Mouse (Mus musculus) CH12.LX (cell line): Measurements from ENCODE around the gene Lrp11. TPM values are rescaled to one million over a fixed set of nuclear protein-coding genes. Genes with fewer than 3 reads are reported as not detected.

Experiments
- DNase-seq: peaks from one replicate; pipeline ENCODE4 v3.0.0-alpha.2; 2013; ENCODE audit errors: extremely low read depth
- H3K27ac ChIP-seq: 2 replicates; pipeline ENCODE4 v1.5.1; 2012; ENCODE audit warnings: low read depth, mild to moderate bottlenecking, control low read depth, moderate library complexity; ENCODE audit not compliant: insufficient read depth
- H3K27me3 ChIP-seq: replicated peaks from 2 replicates; pipeline ENCODE3; 2012; ENCODE audit warnings: inconsistent platforms
- H3K36me3 ChIP-seq, 2 experiments: replicated peaks in 1 of 2; 2 replicates each; pipeline versions ENCODE3 to v1.6.1; 2012; ENCODE audit warnings: inconsistent platforms in 1 of 2, low read length in 1 of 2, mild to moderate bottlenecking in 1 of 2, mixed read lengths in 1 of 2, moderate library complexity in 1 of 2; ENCODE audit not compliant: control insufficient read depth in 1 of 2, insufficient read depth in 1 of 2
- H3K4me1 ChIP-seq, 2 experiments: 2 replicates each; pipeline ENCODE4 v1.6.1; 2012; ENCODE audit warnings: inconsistent platforms in 1 of 2, moderate library complexity in 1 of 2; ENCODE audit not compliant: insufficient read depth in 2 of 2, control insufficient read depth in 1 of 2
- H3K4me2 ChIP-seq: 2 replicates; pipeline ENCODE4 v1.6.1; 2012; ENCODE audit warnings: low read depth, mild to moderate bottlenecking, control low read depth; ENCODE audit not compliant: poor library complexity, insufficient read depth, severe bottlenecking
- H3K4me3 ChIP-seq, 3 experiments: fragments of 150-350 bp in 1 of 3; sonication (generic) in 1 of 3; replicated peaks in 1 of 3; 2 replicates each; pipeline versions ENCODE3 to v1.5.1; 2011 to 2012; ENCODE audit warnings: low read depth in 2 of 3, low read length in 2 of 3, mild to moderate bottlenecking in 2 of 3, moderate library complexity in 2 of 3, control low read depth in 1 of 3, improper control_type of control experiment in 1 of 3, inconsistent platforms in 1 of 3, mixed read lengths in 1 of 3; ENCODE audit not compliant: poor library complexity in 1 of 3
- H3K79me2 ChIP-seq: replicated peaks from 2 replicates; pipeline ENCODE4 v1.6.1; 2012; ENCODE audit warnings: mild to moderate bottlenecking, moderate library complexity; ENCODE audit not compliant: control insufficient read depth, poor library complexity, insufficient read depth, severe bottlenecking; ENCODE audit errors: extremely low read depth
- H3K9ac ChIP-seq: 2 replicates; pipeline ENCODE4 v1.6.1; 2012; ENCODE audit warnings: low read depth, mild to moderate bottlenecking, control low read depth, moderate library complexity; ENCODE audit not compliant: insufficient read depth
- H3K9me3 ChIP-seq: replicated peaks from 2 replicates; pipeline ENCODE3; 2012; ENCODE audit warnings: low read length, inconsistent platforms, mixed read lengths
- BHLHE40 ChIP-seq: IDR thresholded peaks from 2 replicates; pipeline ENCODE4 v1.6.1; 2011; ENCODE audit warnings: mild to moderate bottlenecking, low read depth, low read length, improper control_type of control experiment
- CHD2 ChIP-seq: IDR thresholded peaks from 2 replicates; pipeline ENCODE4 v1.6.1; 2011; ENCODE audit warnings: low read length, improper control_type of control experiment
- CTCF ChIP-seq, 2 experiments: IDR thresholded peaks in 1 of 2; conservative IDR thresholded peaks in 1 of 2; 2 replicates each; pipeline ENCODE4 v1.5.1; 2011 to 2012; ENCODE audit warnings: low read depth in 2 of 2, low read length in 2 of 2, improper control_type of control experiment in 1 of 2, inconsistent platforms in 1 of 2, mild to moderate bottlenecking in 1 of 2, moderate library complexity in 1 of 2
- E2F4 ChIP-seq: IDR thresholded peaks from 2 replicates; pipeline ENCODE4 v1.6.1; 2011; ENCODE audit warnings: low read depth, low read length, improper control_type of control experiment; ENCODE audit not compliant: insufficient replicate concordance
- GABPA ChIP-seq: IDR thresholded peaks from 2 replicates; pipeline ENCODE4 v1.6.1; 2012; ENCODE audit warnings: low read depth, low read length, improper control_type of control experiment, inconsistent platforms; ENCODE audit not compliant: insufficient replicate concordance
- HCFC1 ChIP-seq: IDR thresholded peaks from 2 replicates; pipeline ENCODE4 v1.6.1; 2012; ENCODE audit warnings: low read depth, mild to moderate bottlenecking, inconsistent platforms, low read length, improper control_type of control experiment
- KAT2A ChIP-seq: IDR thresholded peaks from 2 replicates; pipeline ENCODE4 v1.6.1; 2012; ENCODE audit warnings: low read length, improper control_type of control experiment, inconsistent platforms; ENCODE audit not compliant: insufficient replicate concordance
- MAX ChIP-seq: IDR thresholded peaks from 2 replicates; pipeline ENCODE4 v1.6.1; 2011; ENCODE audit warnings: low read length, improper control_type of control experiment
- MEF2A ChIP-seq: IDR thresholded peaks from 2 replicates; pipeline ENCODE4 v1.6.1; 2014; ENCODE audit warnings: low read depth, mild to moderate bottlenecking, inconsistent platforms, low read length, improper control_type of control experiment, borderline replicate concordance
- MXI1 ChIP-seq: IDR thresholded peaks from 2 replicates; pipeline ENCODE4 v1.6.1; 2011; ENCODE audit warnings: mild to moderate bottlenecking, low read depth, low read length, improper control_type of control experiment
- MYC ChIP-seq: IDR thresholded peaks from 2 replicates; pipeline ENCODE4 v1.6.1; 2011; ENCODE audit warnings: low read depth, mild to moderate bottlenecking, improper control_type of control experiment, low read length
- NELFE ChIP-seq: IDR thresholded peaks from 2 replicates; pipeline ENCODE4 v1.6.1; 2011; ENCODE audit warnings: low read depth, low read length, improper control_type of control experiment
- NRF1 ChIP-seq: IDR thresholded peaks from 2 replicates; pipeline ENCODE4 v1.6.1; 2014; ENCODE audit warnings: low read depth, mild to moderate bottlenecking, inconsistent platforms, low read length, improper control_type of control experiment, moderate library complexity
- POLR2A ChIP-seq: IDR thresholded peaks from 2 replicates; pipeline ENCODE4 v1.6.1; 2011; ENCODE audit warnings: low read depth, mild to moderate bottlenecking, improper control_type of control experiment, low read length
- POLR2AphosphoS2 ChIP-seq: IDR thresholded peaks from 2 replicates; pipeline ENCODE4 v1.6.1; 2011; ENCODE audit warnings: low read depth, low read length, improper control_type of control experiment
- RAD21 ChIP-seq: IDR thresholded peaks from 2 replicates; pipeline ENCODE4 v1.6.1; 2011; ENCODE audit warnings: low read depth, mild to moderate bottlenecking, low read length, improper control_type of control experiment, moderate library complexity
- RCOR1 ChIP-seq: conservative IDR thresholded peaks from 2 replicates; pipeline ENCODE4 v1.6.1; 2012; ENCODE audit warnings: low read depth, mild to moderate bottlenecking, inconsistent platforms, low read length, improper control_type of control experiment
- SMC3 ChIP-seq: IDR thresholded peaks from 2 replicates; pipeline ENCODE4 v1.6.1; 2011; ENCODE audit warnings: low read depth, low read length, improper control_type of control experiment
- TBP ChIP-seq: conservative IDR thresholded peaks from 2 replicates; pipeline ENCODE4 v1.6.1; 2011; ENCODE audit warnings: low read depth, low read length, improper control_type of control experiment
- UBTF ChIP-seq: IDR thresholded peaks from 2 replicates; pipeline ENCODE4 v1.6.1; 2012; ENCODE audit warnings: low read depth, mild to moderate bottlenecking, inconsistent platforms, low read length, improper control_type of control experiment, moderate library complexity
- USF1 ChIP-seq: IDR thresholded peaks from 2 replicates; pipeline ENCODE4 v1.6.1; 2014; ENCODE audit warnings: low read depth, mild to moderate bottlenecking, inconsistent platforms, low read length, improper control_type of control experiment
- ZMIZ1 ChIP-seq: IDR thresholded peaks from 2 replicates; pipeline ENCODE4 v1.6.1; 2012; ENCODE audit warnings: low read depth, mild to moderate bottlenecking, inconsistent platforms, low read length, improper control_type of control experiment
- dilution Hi-C: fragments of 300-500 bp; cut with MboI; formaldehyde crosslinking; loops from 2 replicates; pipeline ENCODE4 v1.14.3; 2020; ENCODE audit warnings: low sequenced_read_pairs; ENCODE audit not compliant: extremely low pct_unique_long_range_greater_than_20kb, extremely low pct_ligation_motif_present
- in situ Hi-C: fragments of 300-500 bp; cut with MboI; formaldehyde crosslinking; loops from 3 replicates; pipeline ENCODE4 v1.14.3; 2019; ENCODE audit warnings: low sequenced_read_pairs, low pct_ligation_motif_present, low pct_unique_long_range_greater_than_20kb, mixed read lengths
- polyA plus RNA-seq: library from polyadenylated mRNA; unstranded; fragments of >175 nt; gene quantifications from 2 replicates; pipeline ENCODE4 v1.2.1, GENCODE M21; 2012; ENCODE audit warnings: low read depth; ENCODE audit not compliant: insufficient read length
- total RNA-seq, 2 experiments: library from RNA; depleted of rRNA; stranded (reverse); fragments of 300-350 nt in 1 of 2; fragments of >200 nt in 1 of 2; gene quantifications; 2 replicates each; pipeline ENCODE4 v1.2.3; 2012 to 2014

The Lrp11 gene
- total and polyA plus RNA-seq, 3 experiments: 4.7 to 6.0 (median 4.9) TPM

- TF ChIP-seq CHD2: no peak
Observed at GRCm38 (mm10) chr10:7582891-7583557, 6.6 kb upstream of the Lrp11 start (continued).

- dilution Hi-C loops: no loop called here
- no peak overlapping the region for H3K9ac ChIP-seq
- H3K27ac ChIP-seq: no peak overlapping the region
- no peak overlapping the region for H3K4me3 ChIP-seq
- peaks cover 3% of the 10 kb centered on the region for H3K27me3 ChIP-seq
- H3K9me3 ChIP-seq: peaks cover 3% of the 10 kb centered on the region
- H3K79me2 ChIP-seq: no peaks in the 10 kb centered on the region
- no peak for DNase-seq
- H3K36me3 ChIP-seq: no peaks in the 10 kb centered on the region
- peaks cover 13 to 28% of the 10 kb centered on the region in 2 experiments for H3K4me1 ChIP-seq
- TF ChIP-seq MAX: no peak
- TF ChIP-seq RAD21: no peak
- no peak for TF ChIP-seq RCOR1
- in situ Hi-C loops: no loop called here
- no peak overlapping the region for H3K4me2 ChIP-seq
Observed at GRCm38 (mm10) chr10:7586771-7587170, 2.8 kb upstream of the Lrp11 start.

GRCm38 (mm10) chr10:7590234-7590689, 662 bp downstream of the Lrp11 start:
- H3K36me3 ChIP-seq: no peaks in the 10 kb centered on the region
- H3K79me2 ChIP-seq: no peaks in the 10 kb centered on the region
- H3K27ac ChIP-seq: no peak overlapping the region
- in situ Hi-C loops: no loop called here
- peaks cover 2 to 16% of the 10 kb centered on the region in 2 experiments; a peak in 3 of 4 replicates for H3K4me1 ChIP-seq
- TF ChIP-seq MEF2A: no peak
- no peak for TF ChIP-seq POLR2A
- TF ChIP-seq GABPA: no peak
- TF ChIP-seq CTCF (conservative IDR thresholded peaks at IDR 0.05 in 1 of 2, IDR thresholded peaks at IDR 0.05 in 1 of 2; ENCODE audit: low read depth in 2 of 2, low read length in 2 of 2): no peak
- TF ChIP-seq NRF1: no peak
- TF ChIP-seq CHD2: no peak
- no peak for TF ChIP-seq SMC3
- no peak for TF ChIP-seq RAD21
- TF ChIP-seq KAT2A: no peak
- no peak for TF ChIP-seq BHLHE40
- TF ChIP-seq ZMIZ1: no peak
- no peak for TF ChIP-seq MYC
- no peak for TF ChIP-seq E2F4
- no peak for TF ChIP-seq UBTF
- TF ChIP-seq NELFE: no peak
- TF ChIP-seq HCFC1: no peak
- TF ChIP-seq MXI1: no peak
- TF ChIP-seq TBP: no peak
- no peak for TF ChIP-seq POLR2AphosphoS2
- no peak for TF ChIP-seq USF1
- peak overlapping the region; percentile 58; the same call in 1 of the 2 replicates for H3K9ac ChIP-seq
- peak overlapping the region; percentile 49 to 78 (median 70) for H3K4me3 ChIP-seq
- dilution Hi-C loops: no loop called here
- H3K27me3 ChIP-seq: peaks cover 3% of the 10 kb centered on the region
- peak overlapping the region; percentile 18 for H3K4me2 ChIP-seq
- no peak for DNase-seq
- H3K9me3 ChIP-seq: peaks cover 3% of the 10 kb centered on the region
